Mouse (Mus musculus) kidney, postnatal 0 days (tissue): ENCODE measurements around the gene Elmod1. TPM values are rescaled to one million over a fixed set of nuclear protein-coding genes. Genes with fewer than 3 reads are reported as not detected.

Source experiments
- ATAC-seq: fragments of 200-750 bp; cut with Nextera tagmentation; replicated peaks from 2 replicates; pipeline ENCODE4 v1.8.0; 2017; ENCODE audit warnings: low read depth, moderate number of reproducible peaks, moderate TSS enrichment, moderate library complexity; ENCODE audit not compliant: low FRiP score
- DNase-seq: peaks from one replicate; pipeline ENCODE4 v3.0.0-alpha.2; 2016; ENCODE audit warnings: low spot score
- H3K27ac ChIP-seq: fragments of 300-500 bp; sonication (generic); 2 replicates; pipeline ENCODE4 v1.5.1; 2014; ENCODE audit warnings: mild to moderate bottlenecking
- H3K27me3 ChIP-seq: fragments of 300-500 bp; sonication (generic); 2 replicates; pipeline ENCODE4 v1.6.1; 2014; ENCODE audit warnings: low read length, mixed read lengths; ENCODE audit not compliant: insufficient read depth
- H3K36me3 ChIP-seq: fragments of 300-500 bp; sonication (generic); 2 replicates; pipeline ENCODE4 v1.6.1; 2014; ENCODE audit warnings: low read length, mixed read lengths; ENCODE audit not compliant: insufficient read depth
- H3K4me1 ChIP-seq: fragments of 300-500 bp; sonication (generic); replicated peaks from 2 replicates; pipeline ENCODE4 v1.6.1; 2014; ENCODE audit warnings: antibody characterized with exemption, low read length, mixed read lengths; ENCODE audit not compliant: insufficient read depth
- H3K4me2 ChIP-seq: fragments of 300-500 bp; sonication (generic); 2 replicates; pipeline ENCODE4 v1.6.1; 2014; ENCODE audit warnings: mild to moderate bottlenecking, low read length, moderate library complexity, mixed read lengths
- H3K4me3 ChIP-seq: fragments of 300-500 bp; sonication (generic); replicated peaks from 2 replicates; pipeline ENCODE4 v1.5.1; 2014; ENCODE audit warnings: low read depth, low read length
- H3K9ac ChIP-seq: fragments of 300-500 bp; sonication (generic); 2 replicates; pipeline ENCODE4 v1.6.1; 2014; ENCODE audit warnings: low read depth, low read length
- H3K9me3 ChIP-seq: fragments of 300-500 bp; sonication (generic); replicated peaks from 2 replicates; pipeline ENCODE4 v1.6.1; 2016; ENCODE audit warnings: low read length, inconsistent platforms, mixed read lengths
- CTCF ChIP-seq: IDR thresholded peaks from 2 replicates; pipeline ENCODE4 v1.5.1; 2016; ENCODE audit warnings: antibody characterized with exemption, low read depth, mild to moderate bottlenecking, moderate library complexity
- WGBS: fragments of 180-500 bp; shearing (Covaris S2); extraction: QIAGEN DNeasy Blood & Tissue Kit; methylation state at CpG from one replicate; pipeline ENCODE4 v1.1.7; 2014; 5-methylcytosine and 5-hydroxymethylcytosine counted together
- polyA plus RNA-seq: library from polyadenylated mRNA; unstranded; fragments of >200 nt; fragmentation: Nextera tagmentation; extraction: Ambion mirVana; gene quantifications from 2 replicates; pipeline ENCODE4 v1.2.1, GENCODE M21; 2015

Elmod1 gene
- polyA plus RNA-seq, 1 experiment from 2014 or later, result 0.33 TPM

DNA sequence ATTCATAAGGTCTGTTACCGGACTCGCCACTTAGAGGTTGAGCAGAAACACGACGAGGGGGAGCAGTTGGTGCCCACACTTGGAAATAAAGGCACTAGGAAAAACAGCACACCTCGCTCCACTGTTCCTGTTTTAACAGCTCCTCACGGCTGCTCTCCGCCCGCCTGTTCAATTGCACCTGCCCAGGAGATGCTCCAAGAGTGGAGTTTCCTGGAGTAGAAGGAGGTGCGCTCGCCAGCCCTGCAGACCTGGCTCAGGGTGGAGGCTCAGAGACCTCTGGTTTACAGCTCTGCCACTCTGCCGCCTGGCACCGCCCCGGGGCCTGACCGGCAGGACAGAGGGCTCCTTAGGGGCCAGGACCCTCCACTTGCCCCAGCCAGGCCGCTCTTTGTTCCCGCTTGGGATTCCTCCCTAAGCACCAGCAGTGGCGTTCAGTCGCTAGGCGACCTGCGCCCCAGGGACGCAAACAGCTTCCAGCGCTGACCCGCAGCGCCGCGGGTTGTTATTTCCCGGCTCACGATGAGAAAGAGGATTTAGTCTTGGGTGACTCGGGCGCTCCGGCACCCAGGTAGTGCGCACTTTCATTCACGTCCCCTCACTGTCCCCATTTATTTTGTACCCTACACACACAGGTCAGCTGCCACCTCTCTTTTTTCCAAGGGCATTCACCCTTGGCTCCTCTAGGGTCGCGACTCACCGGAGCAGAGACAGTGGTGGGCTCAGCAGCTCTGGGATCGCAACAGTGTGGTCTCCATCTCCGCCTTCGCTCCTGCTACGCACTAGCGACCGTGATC, 576 bp downstream of the Elmod1 start:
- H3K36me3 ChIP-seq, result no peaks in the 10 kb centered on the region
- ATAC-seq (peak; percentile 29; the same call in 1 of the 2 replicates), DNase-seq (no peak)
- H3K27me3 ChIP-seq, result peaks cover 16% of the 10 kb centered on the region; the same call in 1 of the 2 replicates
- TF ChIP-seq CTCF, result no peak
- H3K4me3 ChIP-seq, result peak overlapping the region; percentile 44
- H3K9me3 ChIP-seq, result no peaks in the 10 kb centered on the region
- H3K4me2 ChIP-seq, result peak overlapping the region; percentile 69
- no peak overlapping the region for H3K27ac ChIP-seq
- peaks cover 10% of the 10 kb centered on the region; the same call in 1 of the 2 replicates for H3K4me1 ChIP-seq
- peak overlapping the region; percentile 3; the same call in 1 of the 2 replicates for H3K9ac ChIP-seq
- WGBS, result 1% methylated on average over 42 of the region's 42 CpGs

- Histone ChIP-seq H3K4me3 (peak overlapping the region; percentile 44; the same call in 1 of the 2 replicates), H3K4me1 (peaks cover 10% of the 10 kb centered on the region; the same call in 1 of the 2 replicates), H3K27me3 (peaks cover 16% of the 10 kb centered on the region; the same call in 1 of the 2 replicates), H3K4me2 (0 out of 2 replicates have a peak overlapping the region, but pooled peaks have one; percentile 69), H3K36me3 (no peaks in the 10 kb centered on the region), H3K27ac (no peak overlapping the region), H3K9ac (no peak overlapping the region), H3K9me3 (no peaks in the 10 kb centered on the region)
- DNase-seq, result no peak
- 13% methylated on average over 13 of the region's 13 CpGs for WGBS
- no peak for TF ChIP-seq CTCF
- ATAC-seq, result no peak
These were observed 1.2 kb downstream of the Elmod1 start for GRCm38 (mm10) chr9:53973929-53974327.

- Histone ChIP-seq H3K4me3 (no peak overlapping the region), H3K9me3 (no peaks in the 10 kb centered on the region), H3K4me1 (peaks cover 10% of the 10 kb centered on the region; the same call in 1 of the 2 replicates), H3K27ac (no peak overlapping the region), H3K36me3 (no peaks in the 10 kb centered on the region), H3K4me2 (no peak overlapping the region), H3K27me3 (peaks cover 16% of the 10 kb centered on the region; the same call in 1 of the 2 replicates), H3K9ac (no peak overlapping the region)
- no peak for TF ChIP-seq CTCF
- 69% methylated on average over 5 of the region's 5 CpGs for WGBS
- no peak for DNase-seq
- ATAC-seq, result no peak
These were observed 1.9 kb downstream of the Elmod1 start for GRCm38 (mm10) chr9:53973241-53973640.

GRCm38 (mm10) chr9:53972358-53972757, 2.7 kb downstream of the Elmod1 start:
- no peak for DNase-seq
- Histone ChIP-seq H3K9ac (no peak overlapping the region), H3K9me3 (no peaks in the 10 kb centered on the region), H3K36me3 (no peaks in the 10 kb centered on the region), H3K4me2 (no peak overlapping the region), H3K4me1 (peaks cover 10% of the 10 kb centered on the region; the same call in 1 of the 2 replicates), H3K4me3 (no peak overlapping the region), H3K27me3 (peaks cover 16% of the 10 kb centered on the region; the same call in 1 of the 2 replicates), H3K27ac (no peak overlapping the region)
- ATAC-seq, result no peak
- no peak for TF ChIP-seq CTCF

DNA sequence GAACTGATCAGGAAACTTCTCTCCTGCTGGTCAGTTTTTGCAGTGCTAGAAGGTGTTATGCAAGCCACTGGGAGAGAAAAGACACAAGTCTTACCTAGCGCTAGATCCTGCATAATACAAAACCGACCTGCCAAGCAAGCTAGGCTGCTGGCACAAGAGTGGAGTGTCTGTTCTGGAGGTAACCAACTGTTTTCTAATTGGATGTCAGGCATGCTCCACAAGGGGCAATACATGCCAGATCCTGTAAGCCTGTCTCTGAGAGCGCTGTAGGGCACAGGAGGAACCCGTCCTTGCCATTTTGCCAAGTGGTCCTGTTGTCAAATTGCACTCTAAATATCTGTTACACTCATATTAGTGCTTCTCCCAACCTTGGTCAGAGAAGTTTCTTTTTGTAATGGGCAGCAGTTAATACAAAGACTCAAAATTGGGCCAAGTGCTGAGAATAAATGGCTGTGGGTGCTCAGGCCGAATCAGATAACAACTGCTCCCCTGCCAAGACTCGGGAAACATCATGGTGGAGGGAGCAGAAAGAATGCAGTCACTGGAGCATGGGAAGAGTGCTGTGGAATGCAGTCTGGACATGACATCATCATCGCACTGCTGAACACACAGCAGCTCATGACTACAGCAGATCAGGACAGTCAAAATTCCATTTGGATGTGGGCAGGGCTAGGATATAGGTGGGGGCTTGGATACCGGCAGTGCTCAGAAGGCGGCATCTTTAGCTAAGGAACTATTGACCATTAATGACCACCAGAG, 7.3 kb downstream of the Elmod1 start:
- no peak for TF ChIP-seq CTCF
- DNase-seq, result peak; percentile 52
- Histone ChIP-seq H3K4me1 (no peaks in the 10 kb centered on the region), H3K36me3 (no peaks in the 10 kb centered on the region), H3K4me3 (no peak overlapping the region), H3K9ac (no peak overlapping the region), H3K9me3 (no peaks in the 10 kb centered on the region), H3K27me3 (no peaks in the 10 kb centered on the region; the same call in 1 of the 2 replicates), H3K27ac (no peak overlapping the region), H3K4me2 (no peak overlapping the region)
- WGBS, result 55% methylated on average over 9 of the region's 9 CpGs
- ATAC-seq, result no peak; the same call in 1 of the 2 replicates

DNA sequence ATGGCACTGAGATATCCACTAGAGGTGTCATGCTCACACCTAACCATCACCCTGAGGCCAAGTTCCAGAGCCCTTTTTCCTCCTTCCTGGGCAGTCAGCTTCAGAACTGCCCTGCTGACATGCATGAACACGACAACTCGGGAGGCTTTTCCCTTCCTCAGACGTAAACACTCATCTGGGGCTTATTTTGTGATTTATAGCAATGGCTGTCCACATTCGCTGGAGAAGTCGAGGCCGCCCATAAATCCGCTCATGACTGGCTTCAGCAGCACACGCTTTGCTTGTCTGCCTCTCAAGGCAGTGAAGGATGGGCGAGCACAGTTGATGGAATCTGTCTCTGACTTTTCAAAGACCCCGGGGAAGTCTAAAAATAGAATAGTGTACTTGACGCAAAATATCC, 18.1 kb downstream of the Elmod1 start:
- no peak for TF ChIP-seq CTCF
- Histone ChIP-seq H3K4me2 (no peak overlapping the region), H3K27me3 (no peaks in the 10 kb centered on the region), H3K27ac (no peak overlapping the region), H3K9ac (no peak overlapping the region), H3K36me3 (no peaks in the 10 kb centered on the region), H3K9me3 (no peaks in the 10 kb centered on the region), H3K4me3 (no peak overlapping the region), H3K4me1 (no peaks in the 10 kb centered on the region)
- no peak for ATAC-seq
- WGBS, result 12% methylated on average over 11 of the region's 11 CpGs
- peak; percentile 53 for DNase-seq
